Mouse (Mus musculus): ENCODE measurements around the gene Maml2. TPM values are rescaled to one million over a fixed set of nuclear protein-coding genes. Genes with fewer than 3 reads are reported as not detected.

The Maml2 gene
- polyA plus RNA-seq, 1 experiment from 2014 or later, result 6.5 TPM

DNA sequence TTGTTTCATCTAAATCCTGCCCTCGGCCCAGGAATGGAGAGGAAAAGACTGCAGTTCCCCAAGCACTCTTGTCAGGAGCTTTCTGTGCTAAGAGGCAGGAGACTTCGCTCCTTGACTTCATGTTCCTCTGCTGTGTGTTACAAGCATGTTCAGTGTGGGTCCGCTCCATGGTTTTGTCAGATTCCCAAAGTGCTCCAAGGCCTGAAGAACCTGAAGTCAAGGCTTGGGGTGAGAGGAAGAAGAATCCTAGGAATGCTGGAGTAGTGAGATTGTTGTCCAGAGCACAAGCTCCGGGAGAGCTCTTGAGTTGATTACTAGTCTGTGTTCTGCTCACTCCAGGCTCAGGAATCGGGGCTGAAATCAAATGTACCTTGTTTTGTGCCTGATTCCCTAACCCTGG lies 17.6 kb downstream of the Maml2 start:
- no peaks in the 10 kb centered on the region; the same call in 1 of the 2 replicates for H3K4me1 ChIP-seq (replicated peaks; ENCODE audit: control insufficient read depth, insufficient read depth, low read length)
- WGBS, result 58% methylated on average over 5 of the region's 5 CpGs
- H3K9ac ChIP-seq (ENCODE audit: low read length), result no peak overlapping the region
- H3K4me2 ChIP-seq (ENCODE audit: low read length), result no peak overlapping the region
- no peaks in the 10 kb centered on the region for H3K36me3 ChIP-seq (ENCODE audit: control insufficient read depth, insufficient read depth, low read length)
- H3K9me3 ChIP-seq (ENCODE audit: control insufficient read depth, low read length), result no peaks in the 10 kb centered on the region
- no peak overlapping the region for H3K27ac ChIP-seq (ENCODE audit: low read depth)
- H3K4me3 ChIP-seq (ENCODE audit: low read depth, low read length), result no peak overlapping the region
- no peak for ATAC-seq (replicated peaks; ENCODE audit: low FRiP score, low TSS enrichment, low read depth)
- no peaks in the 10 kb centered on the region for H3K27me3 ChIP-seq (replicated peaks; ENCODE audit: control insufficient read depth, insufficient read depth, low read length)
- no peak for DNase-seq (ENCODE audit: low spot score)

- H3K4me3 ChIP-seq (ENCODE audit: low read depth, low read length), result no peak overlapping the region
- 90% methylated on average over 2 of the region's 2 CpGs for WGBS
Measured at GRCm38 (mm10) chr9:13319566-13319965, 21.8 kb downstream of the Maml2 start.

GRCm38 (mm10) chr9:13320800-13321364 lies 23.1 kb downstream of the Maml2 start:
- H3K4me3 ChIP-seq (ENCODE audit: low read depth, low read length), result no peak overlapping the region
- no peaks in the 10 kb centered on the region for H3K9me3 ChIP-seq (ENCODE audit: control insufficient read depth, low read length)
- no peaks in the 10 kb centered on the region for H3K27me3 ChIP-seq (replicated peaks; ENCODE audit: control insufficient read depth, insufficient read depth, low read length)
- no peak overlapping the region for H3K9ac ChIP-seq (ENCODE audit: low read length)
- H3K27ac ChIP-seq (ENCODE audit: low read depth), result no peak overlapping the region
- no peaks in the 10 kb centered on the region for H3K36me3 ChIP-seq (ENCODE audit: control insufficient read depth, insufficient read depth, low read length)
- WGBS, result 86% methylated on average over 5 of the region's 5 CpGs
- no peak overlapping the region for H3K4me2 ChIP-seq (ENCODE audit: low read length)
- ATAC-seq (replicated peaks; ENCODE audit: low FRiP score, low TSS enrichment, low read depth) (no peak), DNase-seq (ENCODE audit: low spot score) (no peak)
- peaks cover 4% of the 10 kb centered on the region for H3K4me1 ChIP-seq (replicated peaks; ENCODE audit: control insufficient read depth, insufficient read depth, low read length)

More at GRCm38 (mm10) chr9:13319566-13319965, 21.8 kb downstream of the Maml2 start:
- peaks cover 4% of the 10 kb centered on the region for H3K4me1 ChIP-seq (replicated peaks; ENCODE audit: control insufficient read depth, insufficient read depth, low read length)
- no peak overlapping the region for H3K9ac ChIP-seq (ENCODE audit: low read length)
- H3K27me3 ChIP-seq (replicated peaks; ENCODE audit: control insufficient read depth, insufficient read depth, low read length), result no peaks in the 10 kb centered on the region
- ATAC-seq (replicated peaks; ENCODE audit: low FRiP score, low TSS enrichment, low read depth) (no peak), DNase-seq (ENCODE audit: low spot score) (no peak)
- H3K4me2 ChIP-seq (ENCODE audit: low read length), result no peak overlapping the region
- H3K9me3 ChIP-seq (ENCODE audit: control insufficient read depth, low read length), result no peaks in the 10 kb centered on the region
- H3K27ac ChIP-seq (ENCODE audit: low read depth), result no peak overlapping the region
- no peaks in the 10 kb centered on the region for H3K36me3 ChIP-seq (ENCODE audit: control insufficient read depth, insufficient read depth, low read length)

DNA sequence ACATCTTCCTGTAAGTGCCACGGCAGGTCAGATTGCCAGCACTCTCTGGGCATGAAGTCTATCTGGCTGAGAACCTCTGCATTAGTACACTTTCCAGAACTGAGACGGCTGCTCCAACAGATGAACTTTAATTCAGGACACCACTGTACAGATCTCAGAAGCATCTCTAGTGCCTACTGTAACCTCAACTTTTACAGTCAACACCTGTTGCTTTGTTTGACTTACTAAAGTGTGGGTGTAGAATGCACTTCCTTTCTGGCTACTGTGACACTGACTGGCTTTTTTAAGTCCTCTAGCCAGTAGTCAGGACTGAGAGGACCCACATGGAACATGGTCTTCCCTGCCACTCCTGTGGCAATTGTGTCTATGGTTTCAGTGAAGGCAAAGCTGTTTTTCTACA lies 25.3 kb downstream of the Maml2 start:
- peak overlapping the region; percentile 33; the same call in 1 of the 2 replicates for H3K27ac ChIP-seq (ENCODE audit: low read depth)
- no peaks in the 10 kb centered on the region for H3K9me3 ChIP-seq (ENCODE audit: control insufficient read depth, low read length)
- no peaks in the 10 kb centered on the region for H3K27me3 ChIP-seq (replicated peaks; ENCODE audit: control insufficient read depth, insufficient read depth, low read length)
- H3K4me3 ChIP-seq (ENCODE audit: low read depth, low read length), result no peak overlapping the region
- H3K36me3 ChIP-seq (ENCODE audit: control insufficient read depth, insufficient read depth, low read length), result no peaks in the 10 kb centered on the region
- no peak overlapping the region for H3K9ac ChIP-seq (ENCODE audit: low read length)
- ATAC-seq (replicated peaks; ENCODE audit: low FRiP score, low TSS enrichment, low read depth) (no peak), DNase-seq (ENCODE audit: low spot score) (no peak)
- WGBS, result 63% methylated on average over 2 of the region's 2 CpGs
- no peak overlapping the region for H3K4me2 ChIP-seq (ENCODE audit: low read length)
- H3K4me1 ChIP-seq (replicated peaks; ENCODE audit: control insufficient read depth, insufficient read depth, low read length), result peaks cover 4% of the 10 kb centered on the region

DNA sequence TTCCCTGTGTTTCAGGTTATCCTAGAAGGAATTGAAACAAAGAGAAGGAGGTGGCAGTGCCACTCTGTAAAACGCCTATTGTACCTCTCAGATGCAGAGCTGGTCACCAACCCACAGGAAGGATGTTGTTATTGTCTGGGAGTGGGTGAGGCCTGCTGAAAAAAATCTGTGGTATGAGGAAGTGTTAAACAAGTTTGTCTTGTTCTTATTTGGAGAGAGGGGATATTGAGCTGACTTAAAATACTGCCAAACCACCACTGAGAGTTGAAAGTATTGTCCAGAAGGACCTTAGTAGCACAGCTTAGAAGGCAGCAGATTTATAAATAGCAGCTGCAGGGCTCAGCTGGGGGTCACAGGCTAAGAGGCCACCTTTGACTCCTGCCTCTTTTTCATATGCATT lies 25.9 kb downstream of the Maml2 start:
- Histone ChIP-seq H3K9me3 (ENCODE audit: control insufficient read depth, low read length) (no peaks in the 10 kb centered on the region), H3K4me2 (ENCODE audit: low read length) (no peak overlapping the region), H3K9ac (ENCODE audit: low read length) (no peak overlapping the region), H3K27ac (ENCODE audit: low read depth) (peak overlapping the region; percentile 38; the same call in 1 of the 2 replicates), H3K27me3 (replicated peaks; ENCODE audit: control insufficient read depth, insufficient read depth, low read length) (no peaks in the 10 kb centered on the region), H3K36me3 (ENCODE audit: control insufficient read depth, insufficient read depth, low read length) (no peaks in the 10 kb centered on the region), H3K4me1 (replicated peaks; ENCODE audit: control insufficient read depth, insufficient read depth, low read length) (peaks cover 4% of the 10 kb centered on the region), H3K4me3 (ENCODE audit: low read depth, low read length) (no peak overlapping the region)
- 41% methylated on average over 1 of the region's 1 CpGs for WGBS
- ATAC-seq (replicated peaks; ENCODE audit: low FRiP score, low TSS enrichment, low read depth) (no peak; the same call in 1 of the 2 replicates), DNase-seq (ENCODE audit: low spot score) (no peak)

GRCm38 (mm10) chr9:13414230-13414766 lies 116.5 kb downstream of the Maml2 start:
- no peaks in the 10 kb centered on the region for H3K9me3 ChIP-seq (ENCODE audit: control insufficient read depth, low read length)
- no peaks in the 10 kb centered on the region for H3K27me3 ChIP-seq (replicated peaks; ENCODE audit: control insufficient read depth, insufficient read depth, low read length)
- H3K27ac ChIP-seq (ENCODE audit: low read depth), result no peak overlapping the region
- no peak overlapping the region for H3K9ac ChIP-seq (ENCODE audit: low read length)
- no peaks in the 10 kb centered on the region for H3K36me3 ChIP-seq (ENCODE audit: control insufficient read depth, insufficient read depth, low read length)
- DNase-seq (ENCODE audit: low spot score) (no peak), ATAC-seq (replicated peaks; ENCODE audit: low FRiP score, low TSS enrichment, low read depth) (no peak)
- no peak overlapping the region for H3K4me3 ChIP-seq (ENCODE audit: low read depth, low read length)
- H3K4me1 ChIP-seq (replicated peaks; ENCODE audit: control insufficient read depth, insufficient read depth, low read length), result no peaks in the 10 kb centered on the region
- H3K4me2 ChIP-seq (ENCODE audit: low read length), result no peak overlapping the region

GRCm38 (mm10) chr9:13425031-13425940 lies 127.5 kb downstream of the Maml2 start:
- no peak overlapping the region for H3K9ac ChIP-seq (ENCODE audit: low read length)
- no peaks in the 10 kb centered on the region for H3K36me3 ChIP-seq (ENCODE audit: control insufficient read depth, insufficient read depth, low read length)
- no peaks in the 10 kb centered on the region for H3K27me3 ChIP-seq (replicated peaks; ENCODE audit: control insufficient read depth, insufficient read depth, low read length)
- no peaks in the 10 kb centered on the region for H3K9me3 ChIP-seq (ENCODE audit: control insufficient read depth, low read length)
- peak overlapping the region; percentile 12; the same call in 1 of the 2 replicates for H3K4me2 ChIP-seq (ENCODE audit: low read length)
- peak overlapping the region; percentile 67 for H3K27ac ChIP-seq (ENCODE audit: low read depth)
- peaks cover 19% of the 10 kb centered on the region for H3K4me1 ChIP-seq (replicated peaks; ENCODE audit: control insufficient read depth, insufficient read depth, low read length)
- no peak overlapping the region for H3K4me3 ChIP-seq (ENCODE audit: low read depth, low read length)
- DNase-seq (ENCODE audit: low spot score) (peak; percentile 68), ATAC-seq (replicated peaks; ENCODE audit: low FRiP score, low TSS enrichment, low read depth) (peak; percentile 60; the same call in 1 of the 2 replicates)
- WGBS, result 35% methylated on average over 7 of the region's 7 CpGs

- Histone ChIP-seq H3K4me3 (ENCODE audit: low read depth, low read length) (no peak overlapping the region), H3K36me3 (ENCODE audit: control insufficient read depth, insufficient read depth, low read length) (no peaks in the 10 kb centered on the region), H3K27me3 (replicated peaks; ENCODE audit: control insufficient read depth, insufficient read depth, low read length) (no peaks in the 10 kb centered on the region), H3K9ac (ENCODE audit: low read length) (no peak overlapping the region), H3K27ac (ENCODE audit: low read depth) (no peak overlapping the region), H3K4me1 (replicated peaks; ENCODE audit: control insufficient read depth, insufficient read depth, low read length) (peaks cover 19% of the 10 kb centered on the region), H3K9me3 (ENCODE audit: control insufficient read depth, low read length) (no peaks in the 10 kb centered on the region), H3K4me2 (ENCODE audit: low read length) (no peak overlapping the region)
- no peak for ATAC-seq (replicated peaks; ENCODE audit: low FRiP score, low TSS enrichment, low read depth)
- DNase-seq (ENCODE audit: low spot score), result no peak
- 48% methylated on average over 2 of the region's 2 CpGs for WGBS
Measured at GRCm38 (mm10) chr9:13429477-13430125, 131.8 kb downstream of the Maml2 start.

Data from intestine, embryonic 14.5 days (tissue).